16 mouse cellular contexts compared by ENCODE assay signal in genomic region chr3:88470943-88471479, GRCm38 (mm10). TPM values are rescaled to one million over a fixed set of nuclear protein-coding genes. Genes with fewer than 3 reads are reported as not detected.
DNase-seq lines count a peak whose midpoint lies in the region; ATAC-seq and TF ChIP-seq lines count a peak whose summit lies in the region.
"Had no signal": no experiment of that assay in that cellular context is flagged by ENCODE, and none has a peak within 500 bp of the region (broad histone marks: within the 10 kb centered on the region; RNA-seq: fewer than 3 reads in every experiment).

No protein-coding gene starts in this region.

- WGBS in liver, adult 2 months, result 18% methylated on average over 10 of the region's 10 CpGs
- WGBS in intestine, embryonic 16.5 days, result 26% methylated on average over 10 of the region's 10 CpGs
- 47% methylated on average over 10 of the region's 10 CpGs for WGBS in stomach, embryonic 15.5 days

- H3K27me3 ChIP-seq in liver, adult 2 months (ENCODE audit: control insufficient read depth, insufficient read depth, low read length), result no peaks in the 10 kb centered on the region
- H3K27me3 ChIP-seq in intestine, embryonic 16.5 days (replicated peaks; ENCODE audit: control insufficient read depth, insufficient read depth, low read length), result no peaks in the 10 kb centered on the region
- no peaks in the 10 kb centered on the region for H3K27me3 ChIP-seq in stomach, embryonic 15.5 days (replicated peaks)

- no peaks in the 10 kb centered on the region for H3K79me2 ChIP-seq in liver, adult 2 months (ENCODE audit: control insufficient read depth, insufficient read depth, low read length)

- DNase-seq in liver, adult 2 months (ENCODE audit: extremely low read depth, low read depth, low spot score), result peak; percentile 88
- DNase-seq in liver (no peak), MN1 (ENCODE audit: low spot score) (no peak)
- DNase-seq in kidney, postnatal 14 days, result peak; percentile 59
- no peak for DNase-seq in left cerebral cortex, adult 18-20 months (ENCODE audit: low spot score in 2 of 2)
- no peak for DNase-seq in T-cell, adult 2 months (ENCODE audit: low spot score)
- DNase-seq: B cell, adult 2 months; cerebellum, postnatal 36 days; lung, adult 18-20 months; right cerebral cortex, adult 18-20 months; thymus, adult 18-20 months had no signal

- peak overlapping the region; percentile 51; the same call in 1 of the 2 replicates for H3K27ac ChIP-seq in liver, adult 2 months (replicated peaks; ENCODE audit: insufficient read depth, low read depth, low read length)
- peak overlapping the region; percentile 52; the same call in 1 of the 2 replicates for H3K27ac ChIP-seq in intestine, embryonic 16.5 days (ENCODE audit: low read length)
- H3K27ac ChIP-seq in stomach, embryonic 15.5 days, result no peak overlapping the region; the same call in 1 of the 2 replicates
- H3K27ac ChIP-seq: heart, embryonic 15.5 days; hindbrain, embryonic 12.5 days had no signal

- TF ChIP-seq CTCF in liver, adult 2 months (IDR thresholded peaks at IDR 0.05; ENCODE audit: low read depth, low read length), result no peak

- H3K9ac ChIP-seq in liver, adult 2 months (ENCODE audit: low read depth, low read length), result 0 out of 2 replicates have a peak overlapping the region, but pooled peaks have one; percentile 12
- H3K9ac ChIP-seq in intestine, embryonic 16.5 days (ENCODE audit: low read depth, low read length), result 0 out of 2 replicates have a peak overlapping the region, but pooled peaks have one; percentile 21
- H3K9ac ChIP-seq in stomach, embryonic 15.5 days, result no peak overlapping the region
- H3K9ac ChIP-seq: heart, embryonic 15.5 days; hindbrain, embryonic 12.5 days had no signal

- peaks cover 6% of the 10 kb centered on the region; the same call in 1 of the 2 replicates for H3K4me1 ChIP-seq in liver, adult 2 months (ENCODE audit: control insufficient read depth, insufficient read depth, low read length)
- peaks cover 7% of the 10 kb centered on the region; the same call in 1 of the 2 replicates for H3K4me1 ChIP-seq in intestine, embryonic 16.5 days (ENCODE audit: control insufficient read depth, insufficient read depth, low read length)
- H3K4me1 ChIP-seq in stomach, embryonic 15.5 days, result 0 out of 2 replicates have a peak, but pooled peaks cover 2% of the 10 kb centered on the region

- H3K4me2 ChIP-seq in intestine, embryonic 16.5 days (ENCODE audit: low read depth, low read length), result no peak overlapping the region
- H3K4me2 ChIP-seq in stomach, embryonic 15.5 days, result no peak overlapping the region
- H3K4me2 ChIP-seq: heart, embryonic 15.5 days; hindbrain, embryonic 12.5 days had no signal

- H3K4me3 ChIP-seq in liver, adult 2 months (ENCODE audit: insufficient read depth, low read depth, low read length), result no peak overlapping the region
- no peak overlapping the region for H3K4me3 ChIP-seq in intestine, embryonic 16.5 days (ENCODE audit: low read length)
- no peak overlapping the region for H3K4me3 ChIP-seq in stomach, embryonic 15.5 days (replicated peaks)
- H3K4me3 ChIP-seq: erythroblast, embryonic 14.5 days; heart, embryonic 15.5 days; hindbrain, embryonic 12.5 days had no signal

- TF ChIP-seq POLR2A in liver, adult 2 months (IDR thresholded peaks at IDR 0.05; ENCODE audit: extremely low read depth, insufficient read depth, low read length), result no peak

- H3K9me3 ChIP-seq in intestine, embryonic 16.5 days (ENCODE audit: control insufficient read depth, low read length), result no peaks in the 10 kb centered on the region
- no peaks in the 10 kb centered on the region for H3K9me3 ChIP-seq in stomach, embryonic 15.5 days
- H3K9me3 ChIP-seq: heart, embryonic 15.5 days; hindbrain, embryonic 12.5 days had no signal

- no peaks in the 10 kb centered on the region for H3K36me3 ChIP-seq in liver, adult 2 months (ENCODE audit: control insufficient read depth, insufficient read depth, low read length)
- no peaks in the 10 kb centered on the region for H3K36me3 ChIP-seq in intestine, embryonic 16.5 days (ENCODE audit: control insufficient read depth, insufficient read depth, low read length)
- no peaks in the 10 kb centered on the region for H3K36me3 ChIP-seq in stomach, embryonic 15.5 days
- H3K36me3 ChIP-seq: heart, embryonic 15.5 days; hindbrain, embryonic 12.5 days had no signal

- ATAC-seq in intestine, embryonic 16.5 days, result peak; percentile 82
- peak; percentile 48; the same call in 1 of the 2 replicates for ATAC-seq in stomach, embryonic 15.5 days (ENCODE audit: insufficient read depth, low FRiP score, low read depth)

RNA-seq across cellular contexts. Expression of gene Sema4a, which starts 10.0 kb away (rescaled TPM):
- total RNA-seq in liver, adult 2 months (2014; rRNA removed), result 23.4 and 37.9 TPM in 2 replicates
- polyA plus RNA-seq in liver, adult 2 months (2012; rRNA removed), result 109 and 117 TPM in 2 replicates
- polyA plus RNA-seq in intestine, embryonic 16.5 days (2015; fragmentation: Nextera tagmentation; extraction: Ambion mirVana), result 60.9 and 71.1 TPM in 2 replicates
- polyA plus RNA-seq in stomach, embryonic 15.5 days (2015; fragmentation: Nextera tagmentation; extraction: Ambion mirVana), result 22.3 and 25.1 TPM in 2 replicates
- 10 to 100 TPM; 70.4 to 76.5 TPM for total RNA-seq in left cerebral cortex, adult 18-20 months (2021)

RNA-seq across cellular contexts. Expression of gene Lmna, which starts 38.7 kb away (rescaled TPM):
- 28.2 and 38.5 TPM in 2 replicates for total RNA-seq in liver, adult 2 months (2014; rRNA removed)
- 41.0 and 44.7 TPM in 2 replicates for polyA plus RNA-seq in liver, adult 2 months (2012; rRNA removed)
- polyA plus RNA-seq in intestine, embryonic 16.5 days (2015; fragmentation: Nextera tagmentation; extraction: Ambion mirVana), result 126 and 127 TPM in 2 replicates
- polyA plus RNA-seq in stomach, embryonic 15.5 days (2015; fragmentation: Nextera tagmentation; extraction: Ambion mirVana), result 179 and 214 TPM in 2 replicates
- total RNA-seq in left cerebral cortex, adult 18-20 months (2021), result 10 to 100 TPM; 61.3 to 67.9 TPM

RNA-seq across cellular contexts. Expression of gene Slc25a44, which starts 46.1 kb away (rescaled TPM):
- total RNA-seq in liver, adult 2 months (2014; rRNA removed), result 26.1 and 28.1 TPM in 2 replicates
- polyA plus RNA-seq in liver, adult 2 months (2012; rRNA removed), result 57.0 and 60.9 TPM in 2 replicates
- 20.4 and 21.8 TPM in 2 replicates for polyA plus RNA-seq in intestine, embryonic 16.5 days (2015; fragmentation: Nextera tagmentation; extraction: Ambion mirVana)
- polyA plus RNA-seq in stomach, embryonic 15.5 days (2015; fragmentation: Nextera tagmentation; extraction: Ambion mirVana), result 15.7 and 16.0 TPM in 2 replicates
- 10 to 100 TPM; 77.0 to 78.9 TPM for total RNA-seq in left cerebral cortex, adult 18-20 months (2021)

Comparison
In these comparisons a context has a peak if more than half of its experiments do, and no peak if none do; other contexts are left out.
1. DNase-seq: peak in liver, adult 2 months (single experiment) and kidney, postnatal 14 days (single experiment); none in liver (single experiment), left cerebral cortex, adult 18-20 months (0 of 2), T-cell, adult 2 months (single experiment) and MN1 (single experiment).